Mouse (Mus musculus) megakaryocyte, embryonic 14.5 days (primary cell): ENCODE measurements around the gene Fzr1. TPM values are rescaled to one million over a fixed set of nuclear protein-coding genes. Genes with fewer than 3 reads are reported as not detected.

Experiments
- H3K27me3 ChIP-seq: replicated peaks from 2 replicates; pipeline ENCODE3; 2012; ENCODE audit warnings: inconsistent platforms
- H3K36me3 ChIP-seq: replicated peaks from 2 replicates; pipeline ENCODE3; 2012; ENCODE audit warnings: low read length, inconsistent platforms, mixed read lengths
- H3K4me1 ChIP-seq: 2 replicates; pipeline ENCODE4 v1.6.1; 2012; ENCODE audit warnings: inconsistent platforms
- H3K4me3 ChIP-seq: replicated peaks from 2 replicates; pipeline ENCODE3; 2012; ENCODE audit warnings: moderate library complexity, mild to moderate bottlenecking, inconsistent platforms
- H3K9me3 ChIP-seq: 2 replicates; pipeline ENCODE4 v1.6.1; 2012; ENCODE audit warnings: inconsistent platforms
- FLI1 ChIP-seq: IDR thresholded peaks from 2 replicates; pipeline ENCODE4 v1.6.1; 2012; ENCODE audit warnings: low read length, inconsistent platforms, mixed read lengths
- GATA1 ChIP-seq: IDR thresholded peaks from 3 replicates; pipeline ENCODE4 v1.6.1; 2012; ENCODE audit warnings: mixed read lengths, low read length, inconsistent platforms, borderline replicate concordance
- polyA plus RNA-seq: library from polyadenylated mRNA; stranded (reverse); fragments of >175 nt; gene quantifications from 2 replicates; pipeline ENCODE4 v1.2.3, GENCODE M21; 2012; ENCODE audit warnings: low replicate concordance; ENCODE audit not compliant: insufficient read depth

Fzr1 gene
- polyA plus RNA-seq, 1 experiment: 72.9 TPM

DNA sequence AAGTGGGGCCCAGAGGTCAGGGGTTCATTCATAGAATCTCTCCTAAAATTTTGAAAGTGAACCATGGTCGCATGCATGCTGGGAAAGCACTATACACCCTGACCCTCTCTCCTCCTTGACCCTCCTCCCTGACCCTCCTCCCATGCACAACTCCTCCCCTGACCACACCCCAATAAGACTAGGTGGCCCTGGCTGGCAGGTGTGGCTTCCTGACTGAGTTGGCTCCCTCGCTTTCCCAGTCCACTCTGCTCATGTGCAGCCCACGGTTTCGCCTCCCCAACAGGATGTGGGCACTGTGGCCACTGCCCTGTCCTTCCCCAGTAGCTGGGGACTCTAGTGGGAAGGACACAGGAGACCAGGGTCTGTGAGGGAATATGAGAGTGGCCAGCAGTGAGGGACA is 32.0 kb upstream of the Fzr1 start:
- H3K9me3 ChIP-seq: no peaks in the 10 kb centered on the region
- TF ChIP-seq GATA1: no peak
- TF ChIP-seq FLI1: no peak
- H3K27me3 ChIP-seq: no peaks in the 10 kb centered on the region
- H3K36me3 ChIP-seq: peaks cover 69% of the 10 kb centered on the region
- H3K4me1 ChIP-seq: peaks cover 100% of the 10 kb centered on the region
- H3K4me3 ChIP-seq: peak overlapping the region; percentile 92

GRCm38 (mm10) chr10:81409330-81409729 is 31.0 kb upstream of the Fzr1 start:
- Histone ChIP-seq H3K27me3 (no peaks in the 10 kb centered on the region), H3K36me3 (peaks cover 68% of the 10 kb centered on the region), H3K9me3 (no peaks in the 10 kb centered on the region), H3K4me3 (peak overlapping the region; percentile 92), H3K4me1 (peaks cover 100% of the 10 kb centered on the region)
- TF ChIP-seq GATA1: no peak
- TF ChIP-seq FLI1: no peak

GRCm38 (mm10) chr10:81408871-81409291 is 30.6 kb upstream of the Fzr1 start:
- TF ChIP-seq GATA1 (no peak), FLI1 (0 out of 2 replicates have a peak, but pooled peaks have one; percentile 22)
- Histone ChIP-seq H3K9me3 (no peaks in the 10 kb centered on the region), H3K36me3 (peaks cover 69% of the 10 kb centered on the region), H3K27me3 (no peaks in the 10 kb centered on the region), H3K4me3 (peak overlapping the region; percentile 92), H3K4me1 (peaks cover 100% of the 10 kb centered on the region)

DNA sequence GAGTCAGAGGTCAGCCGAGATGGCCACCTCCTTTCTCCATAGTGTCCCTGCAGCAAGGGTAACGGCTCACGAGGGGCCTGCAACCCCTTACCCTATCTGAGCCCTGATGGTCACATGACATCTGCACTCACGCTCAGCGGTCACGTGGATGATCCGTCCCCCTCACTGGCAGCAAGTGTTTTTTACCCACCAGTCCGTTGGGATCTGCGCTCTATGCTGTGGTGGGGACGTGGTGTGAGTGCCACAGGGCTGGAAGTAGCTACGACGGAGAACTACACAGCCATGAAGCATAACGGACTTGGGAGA is 30.1 kb upstream of the Fzr1 start:
- Histone ChIP-seq H3K4me3 (peak overlapping the region; percentile 92), H3K4me1 (peaks cover 100% of the 10 kb centered on the region), H3K27me3 (no peaks in the 10 kb centered on the region), H3K9me3 (no peaks in the 10 kb centered on the region), H3K36me3 (peaks cover 69% of the 10 kb centered on the region)
- no peak for TF ChIP-seq GATA1
- no peak for TF ChIP-seq FLI1

DNA sequence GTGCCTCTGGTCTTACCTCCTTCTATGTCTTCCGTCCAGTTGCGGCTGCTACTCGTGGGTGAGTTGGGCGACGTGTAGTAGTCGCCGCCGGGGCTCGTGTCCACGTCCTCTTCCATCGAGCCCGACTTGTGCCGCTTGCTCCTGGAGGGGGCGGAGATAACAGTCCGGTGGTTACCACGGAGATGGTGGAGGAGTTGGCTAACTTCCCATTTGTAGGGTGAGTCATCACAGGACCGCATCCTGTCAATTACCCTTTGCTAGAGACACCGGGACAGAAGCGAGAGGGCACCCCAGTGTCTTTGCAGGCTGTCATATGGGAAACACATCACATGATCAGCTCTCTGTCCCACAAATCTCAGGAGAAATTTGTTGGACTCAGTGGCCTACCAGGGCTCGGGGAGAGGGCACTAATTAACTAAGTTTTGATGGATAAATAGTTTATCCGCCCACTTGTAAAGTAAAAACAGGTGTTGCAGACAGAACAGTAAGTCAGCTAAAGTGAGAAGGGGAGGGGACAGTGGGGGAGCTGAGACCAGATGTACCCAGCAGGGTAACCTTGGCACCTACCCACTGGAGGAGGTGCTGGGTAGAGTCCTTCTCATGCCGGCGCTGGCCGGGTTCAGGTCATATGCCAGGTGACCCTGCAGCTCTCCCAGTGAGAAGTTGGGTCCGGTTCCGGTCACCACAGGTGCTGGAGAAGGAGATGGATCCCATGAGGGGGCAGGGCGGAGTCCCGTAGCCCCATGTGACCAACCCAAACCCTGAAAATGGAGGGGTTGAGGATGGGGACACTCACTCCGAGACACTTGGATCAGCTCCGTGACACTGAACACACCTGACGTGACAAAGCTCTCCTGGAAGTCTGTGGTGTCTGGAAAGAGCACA is 29.5 kb upstream of the Fzr1 start:
- TF ChIP-seq FLI1: no peak
- peak; percentile 41; the same call in 1 of the 3 replicates for TF ChIP-seq GATA1
- H3K27me3 ChIP-seq: no peaks in the 10 kb centered on the region
- peak overlapping the region; percentile 92 for H3K4me3 ChIP-seq
- H3K9me3 ChIP-seq: no peaks in the 10 kb centered on the region
- H3K36me3 ChIP-seq: peaks cover 68% of the 10 kb centered on the region
- peaks cover 100% of the 10 kb centered on the region for H3K4me1 ChIP-seq

- Histone ChIP-seq H3K9me3 (no peaks in the 10 kb centered on the region), H3K4me1 (peaks cover 100% of the 10 kb centered on the region), H3K36me3 (peaks cover 66% of the 10 kb centered on the region), H3K4me3 (peak overlapping the region; percentile 92), H3K27me3 (no peaks in the 10 kb centered on the region)
- TF ChIP-seq FLI1 (no peak), GATA1 (no peak)
Measured at GRCm38 (mm10) chr10:81406504-81407440, 28.5 kb upstream of the Fzr1 start.

GRCm38 (mm10) chr10:81405588-81406201 is 27.4 kb upstream of the Fzr1 start:
- Histone ChIP-seq H3K36me3 (peaks cover 66% of the 10 kb centered on the region), H3K9me3 (no peaks in the 10 kb centered on the region), H3K4me3 (peak overlapping the region; percentile 92), H3K4me1 (peaks cover 100% of the 10 kb centered on the region), H3K27me3 (no peaks in the 10 kb centered on the region)
- TF ChIP-seq FLI1 (no peak), GATA1 (no peak)

DNA sequence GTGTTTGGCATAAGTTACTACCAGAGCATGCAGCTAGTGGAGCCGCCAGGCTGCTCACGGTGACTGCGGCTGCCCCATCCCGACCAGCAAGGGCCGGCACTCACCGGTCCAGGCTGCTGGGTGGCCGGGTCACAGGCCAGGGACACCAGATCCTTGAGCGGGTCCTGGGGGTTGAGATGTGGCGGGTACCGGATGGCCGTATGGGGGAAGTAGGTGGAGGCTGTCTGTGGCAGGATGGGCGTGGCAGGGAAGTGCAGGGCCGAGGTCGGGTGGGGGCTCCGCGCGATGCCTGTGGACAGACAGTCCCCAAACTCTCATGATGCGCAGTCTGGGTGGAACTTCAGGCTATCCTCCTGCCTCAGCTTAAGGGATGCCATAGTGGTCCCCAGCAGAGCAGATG is 26.4 kb upstream of the Fzr1 start:
- Histone ChIP-seq H3K27me3 (no peaks in the 10 kb centered on the region), H3K4me1 (peaks cover 94% of the 10 kb centered on the region)

DNA sequence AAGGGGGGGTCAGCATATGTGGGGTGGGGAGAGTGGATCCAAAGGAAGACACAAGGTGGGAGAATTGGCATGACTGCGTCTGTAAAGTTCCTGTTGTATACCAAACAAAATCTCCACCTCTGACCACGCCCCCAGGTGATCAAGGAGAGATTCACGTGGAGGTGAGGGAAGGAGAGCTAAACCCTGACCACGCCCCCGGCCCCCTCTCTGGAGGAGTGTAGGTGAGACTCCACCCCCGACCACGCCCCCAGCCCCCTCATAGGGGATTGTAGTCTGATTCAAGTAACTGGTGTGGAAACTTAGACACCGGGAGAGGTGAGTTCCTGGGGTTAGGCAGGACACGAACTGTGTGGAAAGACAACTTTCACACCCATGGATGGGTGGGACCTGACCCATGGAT is 25.8 kb upstream of the Fzr1 start:
- Histone ChIP-seq H3K4me1 (peaks cover 87% of the 10 kb centered on the region), H3K27me3 (no peaks in the 10 kb centered on the region), H3K9me3 (no peaks in the 10 kb centered on the region)

More for the DNA sequence above, 26.4 kb upstream of the Fzr1 start:
- Histone ChIP-seq H3K4me3 (no peak overlapping the region), H3K36me3 (peaks cover 76% of the 10 kb centered on the region), H3K9me3 (no peaks in the 10 kb centered on the region)
- no peak for TF ChIP-seq FLI1

More for the DNA sequence above, 25.8 kb upstream of the Fzr1 start:
- TF ChIP-seq GATA1 (no peak), FLI1 (no peak)
- H3K36me3 ChIP-seq: peaks cover 82% of the 10 kb centered on the region
- no peak overlapping the region for H3K4me3 ChIP-seq
